Mouse (Mus musculus) testis, adult 2 months (tissue): ENCODE measurements around the gene Tgfa. TPM values are rescaled to one million over a fixed set of nuclear protein-coding genes. Genes with fewer than 3 reads are reported as not detected.

ENCODE experiments used
- H3K27ac ChIP-seq: fragments of 200-500 bp; 2 replicates; pipeline ENCODE4 v1.5.1; 2012; ENCODE audit warnings: low read depth, low read length; ENCODE audit not compliant: control insufficient read depth, insufficient read depth
- H3K27me3 ChIP-seq: fragments of 200-500 bp; 2 replicates; pipeline ENCODE4 v1.6.1; 2012; ENCODE audit warnings: mild to moderate bottlenecking, low read length, moderate library complexity; ENCODE audit not compliant: control insufficient read depth, insufficient read depth
- H3K36me3 ChIP-seq: fragments of 200-500 bp; 2 replicates; pipeline ENCODE4 v1.6.1; 2012; ENCODE audit warnings: mild to moderate bottlenecking, low read length; ENCODE audit not compliant: control insufficient read depth, insufficient read depth
- H3K4me1 ChIP-seq: fragments of 200-500 bp; 2 replicates; pipeline ENCODE4 v1.6.1; 2012; ENCODE audit warnings: low read length; ENCODE audit not compliant: control insufficient read depth, insufficient read depth
- H3K4me3 ChIP-seq: fragments of 200-500 bp; 2 replicates; pipeline ENCODE4 v1.5.1; 2012; ENCODE audit warnings: low read depth, mild to moderate bottlenecking, low read length, moderate library complexity, mixed read lengths; ENCODE audit not compliant: control insufficient read depth
- CTCF ChIP-seq: fragments of 200-500 bp; IDR thresholded peaks from 2 replicates; pipeline ENCODE4 v1.5.1; 2012; ENCODE audit warnings: low read depth, mild to moderate bottlenecking, inconsistent platforms, low read length, moderate library complexity; ENCODE audit not compliant: control insufficient read depth, insufficient read depth, insufficient replicate concordance
- POLR2A ChIP-seq: fragments of 200-500 bp; IDR thresholded peaks from 2 replicates; pipeline ENCODE4 v1.6.1; 2012; ENCODE audit warnings: low read depth, mild to moderate bottlenecking, inconsistent platforms, low read length, moderate library complexity; ENCODE audit not compliant: control insufficient read depth
- polyA plus RNA-seq: library from polyadenylated mRNA; depleted of rRNA; stranded (reverse); fragments of >200 nt; gene quantifications from 2 replicates; pipeline ENCODE4 v1.2.3, GENCODE M21; 2012

Tgfa gene
- polyA plus RNA-seq, 1 experiment, result 2.7 TPM

- Histone ChIP-seq H3K27me3 (no peaks in the 10 kb centered on the region), H3K27ac (no peak overlapping the region), H3K36me3 (no peaks in the 10 kb centered on the region), H3K4me1 (no peaks in the 10 kb centered on the region), H3K4me3 (no peak overlapping the region)
- TF ChIP-seq POLR2A (no peak), CTCF (no peak)
These were observed 18.3 kb upstream of the Tgfa start for GRCm38 (mm10) chr6:86176721-86177120.

GRCm38 (mm10) chr6:86177331-86177982, 17.6 kb upstream of the Tgfa start:
- Histone ChIP-seq H3K27ac (no peak overlapping the region), H3K4me1 (no peaks in the 10 kb centered on the region), H3K36me3 (no peaks in the 10 kb centered on the region), H3K4me3 (no peak overlapping the region), H3K27me3 (no peaks in the 10 kb centered on the region)
- no peak for TF ChIP-seq POLR2A
- TF ChIP-seq CTCF, result no peak

GRCm38 (mm10) chr6:86180617-86181016, 14.4 kb upstream of the Tgfa start:
- H3K27ac ChIP-seq, result no peak overlapping the region
- no peaks in the 10 kb centered on the region for H3K27me3 ChIP-seq
- TF ChIP-seq POLR2A, result no peak
- no peak for TF ChIP-seq CTCF
- no peaks in the 10 kb centered on the region for H3K36me3 ChIP-seq
- H3K4me3 ChIP-seq, result no peak overlapping the region
- no peaks in the 10 kb centered on the region for H3K4me1 ChIP-seq

GRCm38 (mm10) chr6:86182016-86182415, 13.0 kb upstream of the Tgfa start:
- H3K4me1 ChIP-seq, result no peaks in the 10 kb centered on the region

GRCm38 (mm10) chr6:86182626-86183025, 12.4 kb upstream of the Tgfa start:
- TF ChIP-seq CTCF (no peak), POLR2A (no peak)
- Histone ChIP-seq H3K27ac (no peak overlapping the region), H3K36me3 (no peaks in the 10 kb centered on the region), H3K27me3 (no peaks in the 10 kb centered on the region), H3K4me1 (no peaks in the 10 kb centered on the region), H3K4me3 (no peak overlapping the region)

More at GRCm38 (mm10) chr6:86182016-86182415, 13.0 kb upstream of the Tgfa start:
- TF ChIP-seq POLR2A (no peak), CTCF (no peak)
- Histone ChIP-seq H3K27ac (no peak overlapping the region), H3K27me3 (no peaks in the 10 kb centered on the region), H3K36me3 (no peaks in the 10 kb centered on the region), H3K4me3 (no peak overlapping the region)

- Histone ChIP-seq H3K36me3 (no peaks in the 10 kb centered on the region), H3K4me1 (no peaks in the 10 kb centered on the region), H3K4me3 (no peak overlapping the region), H3K27ac (no peak overlapping the region), H3K27me3 (no peaks in the 10 kb centered on the region)
- no peak for TF ChIP-seq CTCF
These were observed 8.7 kb upstream of the Tgfa start for GRCm38 (mm10) chr6:86186106-86186955.

- no peaks in the 10 kb centered on the region for H3K4me1 ChIP-seq
- no peaks in the 10 kb centered on the region for H3K36me3 ChIP-seq
- no peaks in the 10 kb centered on the region for H3K27me3 ChIP-seq
- no peak overlapping the region for H3K4me3 ChIP-seq
- TF ChIP-seq CTCF (no peak), POLR2A (no peak)
- H3K27ac ChIP-seq, result no peak overlapping the region
These were observed 6.1 kb upstream of the Tgfa start for GRCm38 (mm10) chr6:86188741-86189480.
